Mouse (Mus musculus): ENCODE data around the gene Bcl2a1b. TPM values are rescaled to one million over a fixed set of nuclear protein-coding genes. Genes with fewer than 3 reads are reported as not detected.
"Not testable (repeated sequence)": the region's sequence is repeated elsewhere in the genome, so short reads cannot be mapped to it uniquely, and the experiment has no call there.

Gene Bcl2a1b
- total RNA-seq (2021): 1 to 10 TPM; 2.9 to 6.4 TPM
- long read RNA-seq, experiment 1, partial matches to known transcripts: 0 of 2 reads
- long read RNA-seq, experiment 1, other reads (novel, unspliced or antisense): 0 of 2 reads
- long read RNA-seq, experiment 2, partial matches to known transcripts: 0 of 1 reads
- long read RNA-seq, experiment 2, other reads (novel, unspliced or antisense): 0 of 1 reads

DNA sequence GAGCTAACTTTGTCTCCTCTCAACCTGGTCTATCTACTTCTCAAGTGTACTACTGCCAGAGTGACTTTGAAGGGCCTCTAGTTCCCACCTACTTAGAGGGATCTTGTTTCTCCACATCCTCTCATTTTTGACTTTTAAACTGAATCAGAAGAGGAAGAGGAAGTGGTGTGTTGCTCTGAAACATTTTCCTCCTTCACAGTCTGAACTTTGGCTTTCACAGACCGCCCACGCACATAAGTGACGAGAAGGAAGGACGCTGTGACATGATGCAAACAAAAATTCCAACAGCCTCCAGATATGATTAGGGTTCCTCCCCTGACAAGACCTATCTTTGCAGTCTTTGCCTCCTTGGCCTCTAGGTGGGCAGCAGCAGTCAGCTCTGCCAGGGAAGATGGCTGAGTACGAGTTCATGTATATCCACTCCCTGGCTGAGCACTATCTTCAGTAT lies at the start of gene Bcl2a1b, which contains the start of gene Gm29094:
Gene Bcl2a1b (plus strand): TSS at position 241 of the 448 bp plus-strand sequence.
Gene Gm29094 (plus strand): TSS at position 411 of the 448 bp plus-strand sequence.
- not testable (repeated sequence) for DNase-seq (ENCODE audit: low spot score in 2 of 2)

DNA sequence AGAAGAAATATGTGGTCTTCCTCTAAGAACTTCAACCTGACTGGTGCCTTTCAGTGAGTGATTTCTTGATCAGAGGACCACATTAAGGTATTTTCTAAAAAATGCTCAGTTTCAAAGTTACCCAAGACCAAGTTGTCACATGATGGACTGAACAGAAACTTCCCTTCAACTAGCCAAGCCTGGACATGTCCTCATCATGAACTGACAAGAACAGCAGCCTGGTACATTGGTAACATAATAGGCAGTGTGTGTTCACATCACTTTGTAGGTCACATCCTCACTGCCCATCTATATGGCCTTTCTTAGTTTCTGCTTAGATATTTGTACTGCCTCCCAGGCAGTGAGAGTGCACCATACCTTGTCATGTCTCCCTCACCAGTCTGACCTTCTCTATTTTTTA lies 26.5 kb upstream of the Bcl2a1b start:
- DNase-seq (ENCODE audit: low spot score in 2 of 2): not testable (repeated sequence)

DNA sequence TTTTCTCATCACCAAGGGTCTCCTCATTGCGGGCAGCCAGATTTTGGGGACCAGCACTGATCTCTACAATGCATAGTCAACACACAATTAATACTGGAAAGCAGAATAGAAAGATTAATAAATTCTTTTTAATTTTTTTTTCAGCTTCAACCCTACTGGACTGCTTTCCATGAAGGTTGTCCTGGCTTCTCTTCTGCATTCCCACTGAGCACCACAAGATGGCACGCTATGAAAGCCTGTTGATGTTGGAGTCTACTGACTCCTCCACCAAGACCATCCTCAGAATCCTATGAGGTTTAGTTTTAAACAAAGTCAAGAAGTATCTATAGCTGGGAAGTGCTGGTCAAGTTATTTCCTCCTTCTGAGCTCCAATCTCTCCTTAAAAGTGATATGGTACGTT lies 20.2 kb upstream of the Bcl2a1b start:
- peak; percentile 69 to 79 for DNase-seq (ENCODE audit: low spot score in 2 of 2)

DNA sequence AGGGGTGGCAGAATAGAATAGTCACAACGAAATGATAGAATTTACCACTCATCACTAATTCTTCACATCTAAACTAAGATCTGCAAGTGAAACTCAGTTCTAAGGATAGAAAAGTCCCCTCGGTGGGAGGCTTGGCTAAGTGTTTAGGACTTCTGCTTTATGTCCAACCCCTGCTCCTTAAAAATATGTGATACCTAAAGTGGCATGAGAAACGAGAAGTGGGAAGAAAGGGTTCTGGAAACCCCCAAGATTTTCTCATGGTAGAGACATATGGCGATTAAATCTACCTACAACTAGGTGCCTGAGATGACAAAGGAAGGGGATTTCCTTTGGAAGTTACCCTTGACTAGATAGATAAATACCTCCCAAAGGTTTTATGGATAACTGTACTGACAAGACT lies 19.5 kb upstream of the Bcl2a1b start:
- DNase-seq (ENCODE audit: low spot score in 2 of 2): not testable (repeated sequence)

DNA sequence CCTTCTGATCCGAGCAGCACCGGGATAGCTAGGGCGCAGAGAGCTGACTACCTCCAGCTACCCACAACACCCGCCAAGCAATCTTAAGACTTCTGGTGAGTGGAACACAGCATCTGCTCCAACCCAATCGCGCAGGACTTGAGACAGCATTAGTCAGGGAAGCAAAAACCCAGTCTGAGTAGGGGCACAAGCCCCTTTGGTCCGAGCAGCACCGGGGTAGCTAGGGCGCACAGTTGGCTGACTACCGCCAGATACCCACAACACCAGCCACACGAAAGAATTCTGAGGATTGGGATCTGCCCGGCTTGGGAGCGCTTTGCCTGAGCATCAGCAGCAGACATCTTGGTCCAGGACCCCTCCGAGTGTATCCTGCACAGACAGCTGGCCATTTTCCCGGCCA lies 12.0 kb upstream of the Bcl2a1b start:
- not testable (repeated sequence) for DNase-seq (ENCODE audit: low spot score in 2 of 2)

DNA sequence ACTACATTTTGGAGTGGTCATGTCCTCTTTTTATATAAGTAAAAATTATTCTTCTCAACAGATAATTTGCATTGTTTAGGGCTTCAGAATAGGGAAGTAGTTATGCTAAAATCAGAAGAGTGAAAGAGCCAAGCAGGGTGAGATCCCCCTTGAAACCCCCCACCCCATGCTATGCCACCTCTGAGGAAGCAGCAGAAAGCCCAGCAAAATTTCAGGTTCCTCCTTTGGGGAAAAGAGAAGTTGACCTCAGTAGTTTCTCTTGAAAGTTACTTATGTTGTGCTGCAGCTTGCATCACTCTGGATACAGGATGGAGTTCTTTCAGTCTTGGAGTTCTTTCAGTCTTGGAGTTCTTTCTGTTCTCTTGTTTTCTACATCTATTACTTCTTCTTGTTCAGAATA lies 3.5 kb upstream of the Bcl2a1b start:
- not testable (repeated sequence) for DNase-seq (ENCODE audit: low spot score in 2 of 2)

DNA sequence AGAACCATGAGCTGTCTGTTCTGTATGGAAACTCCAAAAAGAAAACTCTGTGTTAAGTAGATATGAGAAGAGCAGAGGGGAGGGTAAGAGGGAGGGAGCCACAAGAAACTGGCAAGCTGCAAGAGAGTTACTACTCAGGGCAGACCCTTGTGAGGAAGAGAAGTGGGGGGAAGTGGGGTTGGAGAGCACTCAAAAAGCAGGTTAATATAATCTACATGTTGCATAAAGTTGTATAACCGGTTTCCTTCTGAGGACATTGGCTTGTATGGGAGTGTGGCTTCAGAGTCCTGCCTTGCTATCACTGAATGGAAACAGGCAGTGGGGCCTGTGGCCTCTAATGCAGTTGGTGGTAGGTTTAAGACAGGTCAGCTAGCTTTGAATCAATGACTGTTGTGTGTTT lies 1.5 kb upstream of the Bcl2a1b start:
- DNase-seq (ENCODE audit: low spot score in 2 of 2): not testable (repeated sequence)

DNA sequence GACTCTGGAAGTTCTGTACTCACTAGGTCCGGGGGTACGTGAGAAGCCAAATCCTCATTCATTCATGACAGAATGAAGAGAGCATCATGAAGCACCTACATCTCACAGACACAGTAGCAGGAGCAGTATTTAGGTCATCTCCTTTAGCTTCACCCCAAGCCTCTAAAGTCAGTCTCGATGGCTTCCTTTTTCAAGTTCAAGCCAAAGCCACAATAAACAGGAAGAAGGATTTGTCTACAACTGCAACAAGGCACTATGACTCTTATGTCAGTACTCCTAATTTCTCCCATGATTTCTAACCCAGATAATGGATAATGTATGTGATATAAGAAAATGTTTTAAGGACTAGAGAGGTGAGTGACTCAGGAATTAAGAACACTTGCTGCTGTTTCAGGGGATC lies 660 bp upstream of the Bcl2a1b start:
- not testable (repeated sequence) for DNase-seq (ENCODE audit: low spot score in 2 of 2)

DNA sequence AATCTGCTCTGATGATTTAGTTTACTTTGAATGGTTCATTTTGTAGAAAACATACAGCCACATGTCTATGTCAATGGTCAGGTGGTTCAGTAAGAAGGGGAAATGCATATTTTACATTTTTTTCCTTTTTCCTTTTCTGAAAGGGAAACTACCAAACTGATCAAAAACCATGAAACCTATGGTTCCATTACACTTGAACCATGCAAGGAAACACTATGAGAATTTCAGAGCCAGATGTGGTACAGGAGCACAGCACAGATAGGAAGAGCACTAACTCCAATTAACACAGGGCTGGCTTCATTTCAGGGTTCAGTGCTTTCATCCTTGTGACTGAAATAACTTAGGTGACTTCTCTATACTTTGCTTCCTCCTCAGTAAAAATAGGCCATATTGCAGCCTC lies 3.2 kb downstream of the Bcl2a1b start:
- DNase-seq (ENCODE audit: low spot score in 2 of 2): not testable (repeated sequence)

DNA sequence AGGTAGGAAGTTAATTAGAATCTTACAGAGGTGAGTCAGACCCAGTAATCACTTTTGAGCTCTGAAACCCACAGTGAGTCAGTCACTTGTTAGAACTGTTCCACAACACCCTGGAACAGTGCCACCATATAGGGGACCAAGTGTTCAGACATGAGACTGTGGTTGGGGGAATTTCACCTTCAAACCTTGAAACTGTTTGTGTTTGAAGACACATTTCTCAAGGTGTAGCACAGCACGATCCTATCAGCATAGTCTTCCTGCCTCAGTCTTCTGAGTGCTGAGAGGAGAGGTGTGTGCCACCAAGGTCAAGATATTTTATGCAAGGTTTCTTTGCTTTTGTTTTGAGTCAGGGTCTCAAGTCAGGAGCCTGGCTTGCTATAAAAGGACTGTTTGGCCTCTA lies 9.9 kb downstream of the Bcl2a1b start:
- not testable (repeated sequence) for DNase-seq (ENCODE audit: low spot score in 2 of 2)

DNA sequence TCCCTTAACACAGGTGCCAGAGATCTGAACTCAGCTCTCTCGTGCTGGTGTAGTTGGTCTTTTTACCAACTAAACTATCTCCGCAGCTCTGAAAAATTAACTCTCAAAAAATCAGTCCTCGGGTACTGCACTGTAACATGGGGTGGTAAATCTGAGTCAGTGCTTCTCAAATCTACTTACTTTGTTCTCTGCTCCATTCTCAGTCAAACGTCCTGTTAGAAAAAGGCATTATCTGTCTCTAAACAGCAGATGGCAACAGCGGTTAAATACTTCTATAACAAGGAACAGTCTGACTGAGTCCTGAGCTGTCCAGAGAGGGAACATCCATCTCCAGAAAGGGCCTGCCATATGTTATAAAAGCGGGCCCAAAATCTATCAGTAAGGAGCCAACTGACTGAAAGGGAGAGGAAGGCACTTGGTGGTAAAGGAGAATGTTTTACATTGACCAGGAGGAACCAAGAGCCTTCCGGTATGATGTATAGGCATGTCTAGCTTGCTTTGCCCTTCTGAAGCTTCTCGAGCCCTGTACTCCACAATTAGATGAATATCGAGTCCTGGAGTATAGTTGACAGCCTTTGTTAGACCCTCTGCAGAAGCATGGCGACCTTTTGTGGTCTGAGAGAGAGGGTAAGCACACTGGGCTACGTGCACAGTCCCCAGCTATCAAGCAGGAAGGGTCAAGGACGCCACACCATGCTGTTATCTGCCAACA lies 11.5 kb downstream of the Bcl2a1b start, which contains the start of gene Mthfs:
Gene Mthfs (plus strand): TSS at position 324 of the 712 bp plus-strand sequence.
- not testable (repeated sequence) for DNase-seq (ENCODE audit: low spot score in 2 of 2)

DNA sequence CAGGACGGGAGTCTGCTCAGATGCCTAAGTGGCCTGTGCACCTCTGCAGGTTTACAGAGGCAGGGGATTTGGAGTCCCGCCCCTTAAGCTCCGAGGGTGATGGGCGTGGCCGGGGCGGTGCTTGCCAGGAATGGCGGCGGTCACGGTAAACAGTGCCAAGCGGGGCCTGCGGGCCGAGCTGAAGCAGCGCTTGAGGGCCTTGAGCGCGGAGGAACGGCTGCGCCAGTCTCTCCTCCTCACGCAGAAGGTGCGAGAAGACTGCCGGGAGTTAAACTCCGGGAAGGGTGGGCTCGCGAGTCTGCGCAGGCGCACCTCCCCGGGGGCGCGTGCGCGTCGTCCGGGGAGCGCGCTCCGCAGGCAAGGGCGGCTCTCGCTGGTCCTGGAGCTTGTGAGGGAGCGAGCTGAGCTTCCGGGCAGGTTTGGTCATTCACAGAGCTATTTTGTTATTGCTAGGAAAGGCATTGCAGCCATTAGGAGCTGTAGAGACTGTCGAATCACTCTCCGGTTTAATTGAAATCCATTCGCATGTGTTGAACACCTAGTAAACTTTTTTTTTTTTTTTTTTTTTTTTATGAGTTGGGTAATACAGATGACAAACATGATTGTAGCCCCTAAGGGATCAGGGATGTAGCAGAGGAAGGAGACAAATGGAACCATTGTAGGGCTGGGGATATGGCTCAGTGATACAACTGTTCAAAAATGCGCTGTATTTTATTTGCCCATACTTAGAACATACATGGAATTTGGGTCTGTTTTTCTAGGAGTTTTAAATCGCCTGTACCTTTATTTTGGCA lies 12.3 kb downstream of the Bcl2a1b start:
- peak; percentile 77 to 91 for DNase-seq (ENCODE audit: low spot score in 2 of 2)

DNA sequence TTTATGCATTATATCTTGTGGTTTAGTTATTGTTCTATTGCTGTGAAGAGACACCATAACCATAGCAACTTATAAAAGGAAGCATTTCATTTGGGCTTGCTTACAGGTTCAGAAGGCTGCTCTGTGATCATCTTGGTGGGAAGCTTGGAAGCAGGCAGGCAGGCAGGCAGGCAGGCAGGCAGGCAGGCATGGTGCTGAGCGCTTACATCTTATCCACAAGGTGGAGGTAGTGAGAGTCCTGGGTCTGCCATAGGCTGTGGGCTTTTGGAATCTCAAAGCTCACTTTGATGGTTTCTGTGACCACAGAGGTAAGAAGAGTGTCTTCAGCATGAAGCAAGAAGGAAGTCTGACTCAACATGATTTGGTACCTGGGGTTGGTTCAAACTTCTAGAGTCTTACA lies 13.4 kb downstream of the Bcl2a1b start:
- DNase-seq (ENCODE audit: low spot score in 2 of 2): not testable (repeated sequence)

DNA sequence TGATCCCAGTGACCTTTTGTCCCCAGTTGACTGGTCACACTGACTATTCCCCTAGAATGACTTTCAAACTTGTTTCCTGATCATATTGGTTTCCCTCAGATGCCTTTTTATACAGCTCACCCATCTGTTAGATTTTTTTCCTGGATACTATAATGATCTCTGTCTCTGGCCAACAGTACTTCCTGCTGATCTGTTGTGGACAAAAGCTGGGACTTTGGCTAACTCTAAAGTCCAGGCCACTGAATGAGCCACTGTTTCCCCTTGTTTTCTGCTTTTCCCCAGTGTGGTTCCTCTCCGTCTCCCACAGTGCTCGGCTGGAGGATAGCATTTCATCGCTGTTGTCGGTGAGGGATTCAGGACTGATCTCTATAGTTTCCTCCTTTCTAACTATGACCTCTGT lies 19.2 kb downstream of the Bcl2a1b start:
- DNase-seq (ENCODE audit: low spot score in 2 of 2): not testable (repeated sequence)

DNA sequence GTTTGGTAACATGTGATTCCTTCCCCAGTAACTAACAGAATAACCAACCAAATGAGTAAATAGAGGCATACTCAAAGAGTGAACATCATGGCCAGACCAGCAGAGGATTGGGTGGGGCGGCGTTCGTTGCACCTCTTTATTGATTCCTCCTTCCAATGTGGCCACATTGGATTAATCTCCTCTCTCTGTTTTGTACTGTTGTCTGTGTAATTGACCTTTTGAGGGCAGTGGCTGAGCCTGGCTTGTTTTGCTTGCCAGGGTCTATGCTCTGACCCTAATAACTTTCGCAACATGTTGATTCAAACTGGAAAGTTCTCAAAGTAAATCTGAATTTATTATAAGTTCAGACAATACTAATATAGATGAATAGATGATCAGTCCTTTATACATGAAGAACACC lies 20.7 kb downstream of the Bcl2a1b start:
- not testable (repeated sequence) for DNase-seq (ENCODE audit: low spot score in 2 of 2)

DNA sequence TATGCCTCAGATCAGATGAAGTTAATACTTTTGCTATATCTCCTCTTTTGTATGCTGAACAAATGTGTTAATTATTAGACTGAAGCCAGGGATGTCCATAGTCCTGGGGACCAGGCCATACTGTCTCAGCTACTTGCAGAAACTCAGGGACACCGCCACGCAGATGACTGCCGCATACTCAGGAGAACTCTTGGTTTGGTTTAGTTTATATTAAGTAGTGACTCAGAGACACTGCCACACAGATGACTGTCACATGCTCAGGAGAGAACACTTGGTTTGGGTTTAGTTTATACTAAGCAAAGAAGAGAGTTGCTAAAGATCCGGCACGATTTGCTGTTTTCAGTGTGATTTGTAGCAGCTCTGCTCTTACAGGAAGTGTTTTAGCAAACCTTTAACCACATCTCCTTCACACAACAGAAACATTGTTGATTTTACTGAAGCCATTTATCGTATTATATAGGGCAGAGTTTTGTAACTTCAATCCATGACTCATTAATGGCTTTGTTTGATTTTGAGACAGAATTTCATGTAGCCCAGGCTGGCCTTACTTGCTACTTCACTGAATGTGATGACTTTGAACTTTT lies 21.8 kb downstream of the Bcl2a1b start:
- DNase-seq (ENCODE audit: low spot score in 2 of 2): not testable (repeated sequence)

DNA sequence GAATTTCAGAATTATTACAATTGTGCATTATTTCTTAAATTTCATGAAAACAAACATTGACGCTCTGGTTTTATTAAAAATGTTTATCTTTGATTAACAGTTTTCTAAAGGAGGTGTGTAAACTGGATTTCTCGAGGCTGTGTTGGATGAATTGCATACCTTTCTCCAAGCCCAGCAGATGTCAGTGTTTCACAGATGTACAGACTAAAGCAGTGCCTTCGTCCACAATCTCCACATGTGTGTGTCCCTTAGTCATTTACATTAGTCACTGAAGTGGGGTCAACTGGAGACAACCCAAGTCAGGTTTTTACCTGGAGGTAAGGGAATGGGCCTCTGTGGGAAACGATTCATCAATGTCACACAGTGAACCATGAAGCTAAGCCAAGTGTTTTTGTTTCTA lies 27.1 kb downstream of the Bcl2a1b start:
- no peak for DNase-seq (ENCODE audit: low spot score in 2 of 2)

DNA sequence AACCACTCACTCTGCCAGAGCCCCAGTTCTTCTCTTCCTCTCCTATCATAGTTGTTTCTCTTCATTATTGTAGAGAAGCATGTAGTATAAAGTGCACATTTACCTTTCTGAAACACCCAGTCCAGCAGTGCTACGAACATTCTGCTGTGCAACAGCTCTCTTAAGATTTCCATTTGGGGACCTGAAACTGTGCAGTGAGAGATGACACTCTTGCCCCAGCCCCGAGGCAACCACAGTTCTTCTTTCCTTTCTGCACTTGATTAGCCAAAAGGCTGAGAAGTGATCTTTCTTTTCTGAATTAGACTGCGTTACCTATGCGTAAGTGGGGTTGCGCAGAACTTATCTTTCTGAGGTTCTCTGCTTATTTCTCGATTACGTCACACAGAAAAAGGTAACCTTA lies 29.1 kb downstream of the Bcl2a1b start:
- no peak for DNase-seq (ENCODE audit: low spot score in 2 of 2)

DNA sequence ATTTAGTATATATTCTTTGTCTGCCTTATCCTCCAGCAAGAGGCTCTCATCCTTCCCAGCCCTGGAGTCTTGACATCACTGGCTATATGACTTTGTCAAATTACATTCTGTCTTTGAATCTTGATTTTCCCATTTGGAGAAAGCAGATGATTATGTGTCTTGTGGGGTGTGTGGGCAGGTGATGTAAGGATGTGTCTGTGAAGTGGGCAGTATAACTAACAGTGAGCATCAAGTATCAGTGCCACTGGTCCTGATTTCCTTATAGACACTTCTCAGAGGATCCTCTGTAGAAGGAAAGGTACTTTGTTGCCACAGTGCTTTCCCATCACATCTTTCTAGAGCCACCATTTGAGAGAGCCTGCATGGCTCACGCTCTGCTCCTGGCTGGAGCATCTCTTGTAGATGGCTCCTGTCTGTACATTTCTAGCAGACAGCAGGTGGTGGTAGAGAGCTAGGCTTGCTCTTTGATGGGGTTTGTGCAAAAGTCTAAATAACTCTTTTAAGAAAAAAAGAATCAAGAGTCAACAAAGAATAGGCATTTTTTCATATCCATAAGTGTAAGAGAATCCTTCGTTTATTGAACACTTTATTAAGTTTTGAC lies 32.0 kb downstream of the Bcl2a1b start:
- peak in 1 of 2 experiments; percentile 26 for DNase-seq (ENCODE audit: low spot score in 2 of 2)

DNA sequence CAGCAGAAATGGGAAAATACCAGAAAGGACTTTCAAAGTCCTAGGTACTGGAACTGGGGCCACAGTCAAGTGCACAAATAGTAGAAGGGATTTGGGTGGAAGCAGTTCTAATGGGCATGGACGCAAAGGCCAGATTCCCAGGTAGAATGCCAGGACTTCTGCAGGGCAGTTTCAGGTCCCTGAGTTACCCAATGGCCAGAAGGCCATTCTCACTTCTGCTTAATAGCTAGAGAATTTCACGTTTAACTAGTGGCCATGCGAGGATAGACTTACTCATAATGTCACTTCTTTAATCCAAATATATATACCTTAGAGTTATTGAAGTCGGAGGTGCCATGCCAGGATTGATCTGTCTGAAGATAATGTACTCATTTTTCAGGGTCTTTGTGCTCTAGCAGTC lies 38.1 kb downstream of the Bcl2a1b start:
- not testable (repeated sequence) for DNase-seq (ENCODE audit: low spot score in 2 of 2)
